Mouse (Mus musculus) urinary bladder, adult 18-20 months (tissue): ENCODE results near the gene Cracr2a.

ENCODE experiments used
- DNase-seq, 2 experiments: peaks; one replicate each; pipeline ENCODE4 v3.0.0; 2022; ENCODE audit warnings: low spot score in 2 of 2, mixed read lengths in 2 of 2

Gene Cracr2a

GRCm38 (mm10) chr6:127625135-127625534 lies 64.0 kb downstream of the Cracr2a start:
- peak; percentile 12 to 26 for DNase-seq

- no peak for DNase-seq
These were observed 66.3 kb downstream of the Cracr2a start for GRCm38 (mm10) chr6:127627453-127627852.

GRCm38 (mm10) chr6:127629249-127629648 lies 68.1 kb downstream of the Cracr2a start:
- no peak for DNase-seq

DNA sequence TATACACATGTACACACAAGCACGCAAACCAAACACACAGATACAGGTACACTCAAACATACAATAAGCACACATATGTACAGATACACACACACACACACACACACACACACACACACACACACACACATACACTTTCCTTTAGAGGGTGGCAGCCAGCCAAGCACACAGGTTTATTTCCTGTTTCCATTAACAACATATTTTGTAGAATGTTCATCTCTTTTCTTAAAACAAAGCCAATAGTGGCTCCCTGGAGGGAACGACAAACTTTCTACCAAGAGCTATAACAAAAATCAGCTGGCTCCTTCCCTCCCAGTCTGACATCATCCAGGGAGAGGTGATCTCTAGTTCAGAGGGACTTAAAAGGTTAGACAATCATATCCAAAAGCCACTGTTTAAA lies 73.7 kb downstream of the Cracr2a start:
- no peak for DNase-seq

- no peak for DNase-seq
These were observed 74.5 kb downstream of the Cracr2a start for GRCm38 (mm10) chr6:127635462-127636189.

- peak in 1 of 2 experiments; percentile 27 for DNase-seq
These were observed 80.1 kb downstream of the Cracr2a start for GRCm38 (mm10) chr6:127641077-127641801.

DNA sequence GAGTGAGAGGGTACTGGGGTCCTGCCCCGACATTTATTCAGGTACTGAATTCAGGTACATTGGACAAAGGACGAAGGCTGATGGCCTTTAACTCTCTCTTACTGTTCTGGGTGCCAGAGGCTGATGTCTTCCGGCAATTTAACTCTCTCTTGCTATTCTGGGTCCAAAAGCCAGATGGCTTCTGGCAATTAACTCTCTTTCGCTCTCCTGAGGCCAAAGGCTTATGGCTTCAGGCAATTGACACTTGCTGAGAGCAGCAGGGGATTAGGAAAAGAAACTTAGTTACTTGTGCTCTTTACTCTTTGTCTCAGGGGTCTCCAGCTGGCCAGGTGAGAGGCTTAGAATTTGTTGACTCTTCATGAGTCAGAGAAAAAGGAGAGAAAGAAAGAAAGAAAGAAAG lies 94.8 kb downstream of the Cracr2a start:
- no peak for DNase-seq

DNA sequence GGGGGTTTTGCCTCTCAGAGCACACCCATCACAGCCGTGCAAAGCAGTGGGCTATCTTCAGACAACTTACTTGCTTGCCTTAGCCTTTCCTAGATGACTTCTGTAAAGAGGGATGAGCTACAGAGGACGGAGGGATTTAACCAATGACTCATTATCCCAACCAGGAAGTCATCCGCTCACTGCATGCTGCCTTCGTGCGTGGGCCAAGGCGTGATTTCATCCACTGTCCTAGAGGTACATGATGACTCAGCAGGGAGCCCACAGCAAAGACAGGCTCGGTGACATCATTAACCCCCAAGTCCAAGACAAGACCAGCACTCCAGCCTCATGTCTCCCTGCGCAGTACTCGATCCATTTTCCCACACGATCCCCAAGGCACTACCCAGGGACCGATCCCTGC lies 96.0 kb downstream of the Cracr2a start:
- DNase-seq = no peak

GRCm38 (mm10) chr6:127659472-127659871 lies 98.3 kb downstream of the Cracr2a start:
- no peak for DNase-seq

DNA sequence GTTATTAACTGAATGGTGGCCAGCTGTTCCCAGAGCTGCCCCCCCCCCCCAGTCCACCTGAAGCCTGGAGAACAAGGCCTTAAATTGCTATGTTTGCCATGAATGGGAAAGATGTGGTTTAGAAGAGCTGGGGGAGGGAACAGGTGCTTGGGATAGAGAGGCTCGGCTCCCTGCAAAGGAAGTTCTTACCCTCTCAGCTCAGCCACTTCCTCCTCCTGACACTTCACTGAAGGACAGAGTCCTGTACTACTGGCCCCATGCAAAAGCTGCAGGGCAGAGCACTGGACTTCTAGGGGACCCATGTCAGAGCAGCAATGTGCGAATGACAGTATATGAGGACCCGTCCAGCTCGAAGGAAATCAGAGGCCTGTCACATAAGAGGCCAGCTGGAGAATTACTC lies 98.8 kb downstream of the Cracr2a start:
- no peak for DNase-seq

GRCm38 (mm10) chr6:127661717-127662292 lies 100.7 kb downstream of the Cracr2a start:
- no peak for DNase-seq

GRCm38 (mm10) chr6:127663263-127663662 lies 102.1 kb downstream of the Cracr2a start:
- no peak for DNase-seq

GRCm38 (mm10) chr6:127669313-127669712 lies 108.2 kb downstream of the Cracr2a start:
- no peak for DNase-seq

DNA sequence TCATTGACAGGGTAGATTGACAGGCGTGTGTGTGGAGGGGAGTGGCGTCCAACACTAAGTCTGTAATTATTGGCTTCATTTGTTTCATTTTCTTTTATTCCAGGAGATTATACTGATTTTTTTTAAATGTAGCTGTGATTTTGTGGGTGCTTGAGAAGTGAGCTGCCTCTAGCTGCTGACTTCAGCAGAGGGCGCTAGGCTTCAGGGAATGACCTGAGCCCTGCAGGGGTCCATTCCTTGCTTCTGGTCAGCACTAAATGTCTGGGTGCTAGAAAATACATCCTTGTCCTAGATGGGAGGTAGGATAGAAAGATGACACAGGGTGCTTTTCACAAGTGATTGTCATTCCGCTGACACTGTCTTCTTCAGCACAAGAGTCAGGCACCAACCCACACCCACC lies 108.9 kb downstream of the Cracr2a start:
- DNase-seq = no peak

DNA sequence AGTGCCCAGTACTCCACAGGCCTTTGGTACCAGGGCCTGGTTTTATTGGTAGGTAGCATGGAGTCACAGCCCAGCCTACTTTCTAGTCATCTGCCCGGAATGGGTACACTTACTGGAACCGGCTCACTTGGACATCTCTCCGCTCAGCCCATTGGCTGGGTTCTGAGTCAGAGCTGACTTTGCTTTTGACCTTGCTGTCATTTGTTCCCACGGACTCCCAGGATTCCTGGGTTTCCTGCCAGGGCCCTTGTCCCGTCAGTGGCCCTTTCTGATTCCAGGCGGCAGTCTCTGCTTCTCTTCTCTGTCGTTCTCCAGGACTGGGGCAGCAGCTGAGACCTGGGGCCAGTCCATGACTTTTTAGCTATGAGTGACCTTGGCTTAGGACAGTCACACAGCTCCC lies 110.9 kb downstream of the Cracr2a start:
- DNase-seq = no peak

DNA sequence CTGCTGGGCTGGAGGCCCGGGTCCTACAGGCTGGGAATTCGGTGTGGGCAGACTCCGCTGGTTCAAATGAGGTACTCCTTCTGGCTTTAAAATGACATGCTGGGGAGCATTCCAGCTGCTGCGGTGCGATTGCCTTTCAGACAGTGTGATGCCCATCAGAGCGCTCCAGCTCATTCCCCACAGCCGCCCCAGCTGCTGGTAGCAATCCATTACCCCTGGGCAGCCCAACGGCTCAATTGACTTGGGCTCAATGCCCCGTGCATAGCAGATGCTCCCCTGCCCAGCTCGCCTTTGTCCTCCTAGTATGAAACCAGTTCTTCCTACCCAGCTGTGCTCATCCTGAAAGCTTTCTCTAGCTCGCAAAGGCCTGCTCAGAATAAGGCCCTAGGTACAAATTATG lies 115.7 kb downstream of the Cracr2a start:
- no peak for DNase-seq

DNA sequence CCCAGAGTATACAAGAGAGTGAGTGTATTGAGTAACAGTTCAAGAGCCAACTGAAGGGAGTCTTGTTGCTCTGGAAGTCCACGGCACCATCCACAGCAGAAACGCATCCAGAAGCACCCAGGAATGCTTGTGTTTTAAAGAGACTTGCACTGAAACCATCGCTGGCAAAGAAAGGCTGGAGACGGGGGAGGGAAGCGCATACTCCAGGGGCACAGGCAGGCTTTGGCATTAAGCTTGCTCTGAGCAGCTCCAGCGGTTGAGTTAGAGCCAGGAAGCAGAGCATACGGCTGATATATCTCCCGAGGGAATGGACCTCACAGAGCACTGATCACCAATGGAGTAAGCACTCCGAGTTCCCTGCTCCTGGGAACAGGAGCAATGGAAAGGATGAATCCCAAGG lies 117.2 kb downstream of the Cracr2a start:
- no peak for DNase-seq

DNA sequence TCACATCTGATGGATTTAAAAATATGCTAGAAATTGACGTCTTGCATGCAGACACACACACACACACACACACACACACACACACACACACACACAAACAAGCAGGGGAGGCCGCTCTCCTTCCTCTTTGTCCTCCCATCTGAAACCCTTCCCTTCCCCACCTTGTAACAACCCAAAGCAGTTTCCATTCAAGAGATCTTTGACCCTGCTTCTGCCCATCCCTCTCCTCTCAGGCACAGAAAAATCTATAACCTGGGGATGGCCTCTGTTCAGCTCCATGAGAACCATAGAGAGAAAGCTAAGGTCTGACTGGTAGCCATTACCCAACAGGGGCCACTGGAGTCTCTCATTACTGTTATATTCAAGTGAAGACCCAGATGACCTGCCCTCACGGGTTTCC lies 117.9 kb downstream of the Cracr2a start:
- no peak for DNase-seq

DNA sequence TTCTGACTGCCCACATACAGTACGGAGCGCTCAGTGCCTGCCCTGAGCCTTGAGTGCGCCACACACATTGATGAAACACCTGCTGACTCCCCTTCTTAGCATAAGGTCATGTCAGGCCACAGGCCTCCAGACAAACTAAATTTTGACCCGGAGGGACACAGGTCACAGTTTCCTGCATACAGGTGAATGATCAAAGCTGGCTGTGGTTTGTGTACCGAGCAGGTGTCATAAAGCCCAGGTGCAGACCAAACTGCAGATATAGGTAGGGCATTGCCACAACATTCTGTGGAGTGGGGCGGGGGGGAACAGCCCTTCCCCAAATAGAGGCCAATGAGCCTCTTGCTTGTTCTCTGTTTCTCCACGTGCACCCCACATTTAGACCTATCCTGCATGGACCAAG lies 119.6 kb downstream of the Cracr2a start:
- no peak for DNase-seq

- DNase-seq = no peak
These were observed 122.4 kb downstream of the Cracr2a start for GRCm38 (mm10) chr6:127683561-127683960.

- no peak for DNase-seq
These were observed 123.8 kb downstream of the Cracr2a start for GRCm38 (mm10) chr6:127684981-127685380.

GRCm38 (mm10) chr6:127687181-127687860 lies 126.2 kb downstream of the Cracr2a start:
- no peak for DNase-seq
